Comparison of ENCODE assay signal across 7 mouse cellular contexts in genomic region chr4:41631390-41631789, GRCm38 (mm10). TPM values are rescaled to one million over a fixed set of nuclear protein-coding genes. Genes with fewer than 3 reads are reported as not detected.
A peak's percentile ranks its signal among the peaks of the same experiment; 100 is the strongest.
DNase-seq lines count a peak whose midpoint lies in the region; ATAC-seq and TF ChIP-seq lines count a peak whose summit lies in the region.

No protein-coding gene starts in this region.

- no peak for TF ChIP-seq CTCF in hindbrain, postnatal 0 days (IDR thresholded peaks at IDR 0.05; ENCODE audit: low read depth)

- H3K27ac ChIP-seq in forebrain, embryonic 14.5 days (ENCODE audit: low read depth, low read length): no peak overlapping the region; the same call in 1 of the 2 replicates
- H3K27ac ChIP-seq in hindbrain, postnatal 0 days: peak overlapping the region; percentile 71
- H3K27ac ChIP-seq in liver, embryonic 16.5 days (ENCODE audit: low read length): no peak overlapping the region

- WGBS in forebrain, embryonic 14.5 days: 1% methylated on average over 11 of the region's 11 CpGs
- 12% methylated on average over 11 of the region's 11 CpGs for WGBS in hindbrain, postnatal 0 days
- WGBS in liver, embryonic 16.5 days (ENCODE audit: insufficient replicate concordance): 5% methylated on average over 11 of the region's 11 CpGs

- no peak overlapping the region for H3K4me3 ChIP-seq in forebrain, embryonic 14.5 days (ENCODE audit: low read depth, low read length)
- H3K4me3 ChIP-seq in hindbrain, postnatal 0 days (ENCODE audit: low read length): no peak overlapping the region
- no peak overlapping the region for H3K4me3 ChIP-seq in liver, embryonic 16.5 days (ENCODE audit: low read depth, low read length)

- H3K4me2 ChIP-seq in forebrain, embryonic 14.5 days (ENCODE audit: low read length): peak overlapping the region; percentile 19; the same call in 1 of the 2 replicates
- H3K4me2 ChIP-seq in hindbrain, postnatal 0 days (ENCODE audit: low read depth, low read length): peak overlapping the region; percentile 10
- H3K4me2 ChIP-seq in liver, embryonic 16.5 days (ENCODE audit: low read depth, low read length): 0 out of 2 replicates have a peak overlapping the region, but pooled peaks have one; percentile 7

- peaks cover 27% of the 10 kb centered on the region for H3K4me1 ChIP-seq in forebrain, embryonic 14.5 days (ENCODE audit: control insufficient read depth, insufficient read depth, low read length)
- H3K4me1 ChIP-seq in hindbrain, postnatal 0 days (ENCODE audit: insufficient read depth, low read length): peaks cover 37% of the 10 kb centered on the region
- H3K4me1 ChIP-seq in liver, embryonic 16.5 days (ENCODE audit: control insufficient read depth, low read depth, low read length): peaks cover 5% of the 10 kb centered on the region; the same call in 1 of the 2 replicates

- H3K9ac ChIP-seq in forebrain, embryonic 14.5 days (ENCODE audit: low read length): peak overlapping the region; percentile 17; the same call in 1 of the 2 replicates
- H3K9ac ChIP-seq in hindbrain, postnatal 0 days (replicated peaks; ENCODE audit: low read length): 0 out of 2 replicates have a peak overlapping the region, but pooled peaks have one; percentile 19
- no peak overlapping the region for H3K9ac ChIP-seq in liver, embryonic 16.5 days (ENCODE audit: low read depth, low read length)

- peak; percentile 47 for DNase-seq in ES-CJ7 (ENCODE audit: low read depth, low spot score)
- DNase-seq in brain, adult 2 months (ENCODE audit: low read depth, low spot score): peak; percentile 77
- peak; percentile 68 for DNase-seq in forebrain, embryonic 14.5 days (ENCODE audit: low spot score)
- DNase-seq in hindbrain, postnatal 0 days (ENCODE audit: low spot score): peak; percentile 74
- peak; percentile 78 to 82 for DNase-seq in right cerebral cortex, postnatal 10 days (ENCODE audit: low spot score in 2 of 2)
- no peak for DNase-seq in spleen, postnatal 4 days (ENCODE audit: low spot score in 2 of 2)

- no peaks in the 10 kb centered on the region for H3K27me3 ChIP-seq in forebrain, embryonic 14.5 days (replicated peaks; ENCODE audit: control insufficient read depth, insufficient read depth, low read length)
- H3K27me3 ChIP-seq in hindbrain, postnatal 0 days (ENCODE audit: insufficient read depth, low read length): no peaks in the 10 kb centered on the region
- H3K27me3 ChIP-seq in liver, embryonic 16.5 days (ENCODE audit: control insufficient read depth, insufficient read depth, low read depth, low read length): no peaks in the 10 kb centered on the region

- no peaks in the 10 kb centered on the region for H3K9me3 ChIP-seq in forebrain, embryonic 14.5 days (replicated peaks; ENCODE audit: control insufficient read depth, low read length)
- no peaks in the 10 kb centered on the region for H3K9me3 ChIP-seq in hindbrain, postnatal 0 days (ENCODE audit: low read length)
- no peaks in the 10 kb centered on the region for H3K9me3 ChIP-seq in liver, embryonic 16.5 days (replicated peaks; ENCODE audit: control insufficient read depth, low read length)

- ATAC-seq in forebrain, embryonic 14.5 days: peak; percentile 35
- peak; percentile 67; the same call in 1 of the 2 replicates for ATAC-seq in hindbrain, postnatal 0 days
- no peak for ATAC-seq in liver, embryonic 16.5 days (ENCODE audit: low read depth)

- no peaks in the 10 kb centered on the region for H3K36me3 ChIP-seq in forebrain, embryonic 14.5 days (ENCODE audit: control insufficient read depth, insufficient read depth, low read length)
- H3K36me3 ChIP-seq in hindbrain, postnatal 0 days (ENCODE audit: insufficient read depth, low read length): no peaks in the 10 kb centered on the region
- H3K36me3 ChIP-seq in liver, embryonic 16.5 days (ENCODE audit: control insufficient read depth, insufficient read depth): no peaks in the 10 kb centered on the region

RNA-seq across cellular contexts. Expression of gene Enho, which starts 8.7 kb away (rescaled TPM):
- 64.7 and 73.9 TPM in 2 replicates for polyA plus RNA-seq in forebrain, embryonic 14.5 days (2014; fragmentation: Nextera tagmentation; extraction: Ambion mirVana)
- total RNA-seq in hindbrain, postnatal 0 days (2014; rRNA removed): 179 and 205 TPM in 2 replicates
- polyA plus RNA-seq in hindbrain, postnatal 0 days (2015; fragmentation: Nextera tagmentation; extraction: Ambion mirVana): 139 and 141 TPM in 2 replicates
- polyA plus RNA-seq in liver, embryonic 16.5 days (2015; fragmentation: Nextera tagmentation; extraction: Ambion mirVana): 3.2 and 4.5 TPM in 2 replicates

Comparison
In these comparisons a context has a peak if more than half of its experiments do, and no peak if none do; other contexts are left out.
1. DNase-seq: peak in ES-CJ7 (single experiment), brain, adult 2 months (single experiment), forebrain, embryonic 14.5 days (single experiment), hindbrain, postnatal 0 days (single experiment) and right cerebral cortex, postnatal 10 days (2 of 2); none in spleen, postnatal 4 days (0 of 2).
2. RNA of gene Enho, which starts 8.7 kb away (polyA plus RNA-seq): 139 to 141 TPM in hindbrain, postnatal 0 days and 64.7 to 73.9 TPM in forebrain, embryonic 14.5 days; 3.2 to 4.5 TPM in liver, embryonic 16.5 days; every median in the first group is over 10 times any median in the second.
3. Peak in every context shown above with its lines, with median percentiles within 50 percentile points of each other: H3K4me2 ChIP-seq.